Mouse (Mus musculus) erythroblast, adult 5-6 weeks (primary cell): Measurements from ENCODE around the gene Rsph4a. TPM values are rescaled to one million over a fixed set of nuclear protein-coding genes. Genes with fewer than 3 reads are reported as not detected.
A peak's percentile ranks its signal among the peaks of the same experiment; 100 is the strongest.
"Not testable (repeated sequence)": the region's sequence is repeated elsewhere in the genome, so short reads cannot be mapped to it uniquely, and the experiment has no call there.

Source experiments
- ATAC-seq: replicated peaks from 2 replicates; pipeline ENCODE4 v1.8.0; 2016; ENCODE audit warnings: moderate number of reproducible peaks, mild to moderate bottlenecking, moderate TSS enrichment, inconsistent platforms; ENCODE audit not compliant: poor library complexity, low FRiP score, severe bottlenecking
- total RNA-seq, 2 experiments: library from RNA; stranded (forward) in 1 of 2; stranded (reverse) in 1 of 2; fragments of 150-400 nt in 1 of 2; fragments of 200-764, 138-1000 nt in 1 of 2; gene quantifications; 2 replicates each; pipeline versions ENCODE4 v1.2.3 to v1.2.4; 2015 to 2017; ENCODE audit warnings: low replicate concordance in 2 of 2

Gene Rsph4a
- not detected in 2 replicates for total RNA-seq (2015; ENCODE audit: low replicate concordance)
- not detected in 2 replicates for total RNA-seq (2017; ENCODE audit: low replicate concordance)

GRCm38 (mm10) chr10:33904530-33905481, at the start of gene Rsph4a:
Gene Rsph4a, plus strand, starts transcription at chr10:33905111.
- ATAC-seq: no peak

GRCm38 (mm10) chr10:33857421-33857820, 47.5 kb upstream of the Rsph4a start, which contains the start of gene Sult3a1:
Gene Sult3a1, plus strand, starts transcription at chr10:33857721.
- no peak for ATAC-seq

GRCm38 (mm10) chr10:33865994-33866393, 38.9 kb upstream of the Rsph4a start:
- ATAC-seq: no peak

DNA sequence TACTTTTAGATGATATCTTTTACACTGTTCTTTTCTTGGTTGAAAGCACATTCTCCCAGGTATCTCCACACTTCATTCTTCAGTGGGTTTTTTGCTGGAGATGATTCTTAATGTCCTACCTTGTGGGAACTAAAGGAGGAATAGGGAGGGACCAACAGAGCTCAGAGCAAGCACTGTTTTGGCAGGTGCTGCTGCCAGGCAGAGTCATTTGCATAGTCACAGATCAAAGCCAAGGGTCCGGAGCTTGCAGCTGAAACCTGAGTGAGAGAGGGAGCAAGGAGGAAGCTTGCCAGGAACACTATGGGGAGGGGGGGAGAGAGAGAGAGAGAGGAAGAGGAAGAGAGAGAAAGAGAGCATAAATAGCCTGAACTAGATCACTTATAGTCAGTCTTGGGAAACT, 34.5 kb upstream of the Rsph4a start:
- ATAC-seq: no peak

- no peak for ATAC-seq
These were observed 32.1 kb upstream of the Rsph4a start for GRCm38 (mm10) chr10:33872672-33873398.

DNA sequence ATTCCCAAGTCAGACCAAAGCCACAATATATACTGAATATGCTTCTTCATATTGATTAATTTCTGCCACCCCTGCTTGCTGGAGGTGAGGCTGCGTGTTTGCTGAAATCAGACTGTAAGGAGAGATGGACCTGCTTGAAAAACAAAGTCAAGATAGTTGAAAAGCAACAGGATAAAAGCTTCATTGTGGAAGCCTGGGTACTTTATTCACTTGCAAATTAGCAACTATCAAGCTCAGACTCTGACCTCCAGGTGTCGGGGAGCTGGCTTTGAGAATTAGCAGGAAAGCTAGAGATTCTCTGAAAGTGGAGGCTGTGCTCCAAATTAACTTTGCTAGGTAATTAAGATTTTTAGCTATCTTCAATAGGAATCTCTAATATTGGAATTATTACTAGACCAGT, 22.5 kb upstream of the Rsph4a start:
- not testable (repeated sequence) for ATAC-seq

GRCm38 (mm10) chr10:33901520-33901919, 3.4 kb upstream of the Rsph4a start:
- ATAC-seq: not testable (repeated sequence)

DNA sequence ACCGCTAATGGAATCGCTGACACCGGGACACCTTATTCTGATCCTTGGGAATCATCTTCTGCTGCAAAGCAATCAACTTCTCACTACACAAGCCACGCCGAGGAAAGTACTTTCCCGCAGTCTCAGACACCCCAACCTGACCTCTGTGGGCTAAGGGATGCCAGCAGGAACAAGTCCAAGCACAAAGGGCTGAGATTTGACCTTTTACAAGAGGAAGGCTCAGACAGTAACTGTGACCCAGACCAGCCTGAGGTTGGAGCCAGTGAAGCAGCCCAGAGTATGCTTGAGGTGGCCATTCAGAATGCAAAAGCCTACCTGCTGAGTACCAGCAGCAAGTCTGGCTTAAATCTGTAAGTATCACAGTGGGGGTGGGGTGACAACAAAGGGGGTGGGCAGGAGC, 578 bp downstream of the Rsph4a start:
- ATAC-seq: no peak

DNA sequence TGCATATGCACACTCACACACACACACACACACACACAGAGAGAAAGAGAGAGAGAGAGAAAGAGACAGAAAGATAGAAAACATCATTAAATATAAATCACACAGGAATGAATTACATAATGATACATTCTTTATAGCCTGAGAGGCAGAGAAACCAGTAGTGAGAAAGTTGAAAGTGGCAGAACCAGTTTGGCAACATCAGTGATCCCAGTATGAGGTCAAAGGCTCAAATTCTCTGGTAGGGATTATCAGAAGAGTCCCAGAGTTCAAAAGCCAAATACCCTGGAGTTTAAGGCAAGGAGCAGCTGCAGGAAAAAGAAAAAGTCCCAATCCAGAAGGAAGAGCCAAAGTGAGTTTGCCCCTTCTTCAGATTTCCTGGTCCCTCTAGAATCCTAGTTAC, 35.8 kb downstream of the Rsph4a start:
- no peak for ATAC-seq

- no peak for ATAC-seq
These were observed 40.5 kb downstream of the Rsph4a start for GRCm38 (mm10) chr10:33945390-33945789.

DNA sequence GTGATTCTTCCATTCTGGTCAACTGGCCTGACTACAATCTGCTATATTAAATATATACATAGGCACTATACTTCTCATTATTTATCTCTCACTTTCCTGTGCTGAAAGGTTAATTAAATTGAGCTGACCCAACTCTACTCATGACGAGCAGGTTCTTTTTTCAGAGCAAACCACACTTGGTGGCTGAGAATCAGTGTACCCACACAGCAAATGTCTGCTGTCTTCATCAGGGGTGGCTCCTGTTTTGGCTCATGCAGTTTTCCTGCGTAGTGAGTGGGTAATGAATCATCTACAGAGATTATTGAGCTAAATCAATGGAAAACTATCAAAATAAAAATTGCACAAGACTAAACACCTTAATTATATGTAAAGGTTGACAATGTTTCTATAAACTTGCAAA, 41.4 kb downstream of the Rsph4a start:
- ATAC-seq: no peak

DNA sequence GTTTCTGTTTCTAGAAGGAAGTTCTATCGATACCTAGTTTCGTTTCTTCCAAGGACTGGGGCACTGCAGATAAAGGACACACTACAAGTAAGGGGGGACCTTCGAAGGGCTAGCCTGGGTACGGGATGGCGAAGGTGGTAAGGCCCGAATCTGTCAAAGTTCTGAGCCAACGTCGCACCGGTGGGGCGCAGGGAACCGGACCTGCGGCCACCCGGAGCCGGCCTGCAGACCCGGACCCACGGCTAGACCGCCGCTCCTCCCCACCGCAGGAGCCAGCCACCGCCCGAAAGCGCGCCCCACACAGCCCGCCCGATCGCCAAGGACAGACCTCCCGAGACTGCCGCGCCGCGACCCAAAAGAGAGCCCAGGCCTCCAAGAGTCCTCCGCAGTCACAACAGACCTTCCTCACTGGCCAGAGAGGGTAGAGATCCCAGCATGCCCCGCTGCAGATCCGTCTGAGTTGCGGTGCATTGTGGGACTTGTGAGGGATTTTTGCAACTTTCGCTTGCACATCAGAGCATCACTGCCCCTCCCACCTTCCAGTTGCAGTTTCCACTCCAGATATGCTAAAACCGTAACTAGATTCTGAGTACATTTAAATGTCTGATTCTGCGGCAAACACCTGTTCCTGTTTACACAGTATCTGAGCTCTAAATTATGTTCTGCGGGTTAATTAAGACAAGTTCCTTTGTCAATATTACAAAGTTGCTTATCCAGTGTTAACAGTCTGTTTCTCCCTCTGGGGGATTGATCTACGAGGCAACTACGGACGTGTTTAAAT, 46.1 kb downstream of the Rsph4a start, which contains the start of gene Zup1:
TSS of gene Zup1 (minus strand) at position 467 of the 781 bp plus-strand sequence.
- ATAC-seq: peak; percentile 98

DNA sequence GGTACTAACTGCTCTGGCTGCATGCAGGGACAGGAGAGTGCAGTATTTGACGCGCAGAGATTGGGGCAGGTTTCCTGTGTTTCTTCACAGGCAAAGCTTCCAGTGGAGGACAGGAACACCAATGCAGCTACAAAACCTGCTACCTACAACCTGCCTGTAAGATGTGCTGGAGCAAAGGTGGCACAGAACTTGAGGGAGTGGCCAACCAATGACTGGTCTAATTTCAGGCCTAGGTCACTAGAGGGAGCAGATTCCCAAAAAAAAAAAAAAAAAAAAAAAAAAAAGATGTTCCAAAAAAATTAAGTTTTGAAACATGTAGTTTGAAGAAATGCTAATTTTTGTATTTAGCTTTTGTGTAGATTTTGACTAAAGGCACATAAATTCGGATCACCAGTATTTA, 47.6 kb downstream of the Rsph4a start:
- ATAC-seq: no peak

Other genes with a start within 250 kb of the Rsph4a start
- not detected in 2 replicates for gene Sult3a2, start 118.4 kb upstream of the Rsph4a start, total RNA-seq (2015; ENCODE audit: low replicate concordance)
- gene Sult3a2, start 118.4 kb upstream of the Rsph4a start, total RNA-seq (2017; ENCODE audit: low replicate concordance): not detected in 2 replicates
- not detected in 2 replicates for gene Sult3a1, start 47.4 kb upstream of the Rsph4a start, total RNA-seq (2015; ENCODE audit: low replicate concordance)
- gene Sult3a1, start 47.4 kb upstream of the Rsph4a start, total RNA-seq (2017; ENCODE audit: low replicate concordance): not detected in 2 replicates
- 38.9 and 73.4 TPM in 2 replicates for gene Zup1, start 46.2 kb downstream of the Rsph4a start, total RNA-seq (2015; ENCODE audit: low replicate concordance)
- 43.5 and 53.0 TPM in 2 replicates for gene Zup1, start 46.2 kb downstream of the Rsph4a start, total RNA-seq (2017; ENCODE audit: low replicate concordance)
- gene Rwdd1, start 114.5 kb downstream of the Rsph4a start, total RNA-seq (2015; ENCODE audit: low replicate concordance): 20.6 and 39.1 TPM in 2 replicates
- gene Rwdd1, start 114.5 kb downstream of the Rsph4a start, total RNA-seq (2017; ENCODE audit: low replicate concordance): 5.3 and 51.0 TPM in 2 replicates
- not detected in 2 replicates for gene Trappc3l, start 132.5 kb downstream of the Rsph4a start, total RNA-seq (2015; ENCODE audit: low replicate concordance)
- gene Trappc3l, start 132.5 kb downstream of the Rsph4a start, total RNA-seq (2017; ENCODE audit: low replicate concordance): not detected in 2 replicates
- not detected in 2 replicates for gene Calhm4, start 139.2 kb downstream of the Rsph4a start, total RNA-seq (2015; ENCODE audit: low replicate concordance)
- gene Calhm4, start 139.2 kb downstream of the Rsph4a start, total RNA-seq (2017; ENCODE audit: low replicate concordance): not detected in 2 replicates
- gene Calhm5, start 191.4 kb downstream of the Rsph4a start, total RNA-seq (2015; ENCODE audit: low replicate concordance): 0.38 TPM in 1 of 2 replicates, not detected in the other
- not detected in 2 replicates for gene Calhm5, start 191.4 kb downstream of the Rsph4a start, total RNA-seq (2017; ENCODE audit: low replicate concordance)
- gene Calhm6, start 222.9 kb downstream of the Rsph4a start, total RNA-seq (2015; ENCODE audit: low replicate concordance): not detected in 2 replicates
- 0.84 and 0.85 TPM in 2 replicates for gene Calhm6, start 222.9 kb downstream of the Rsph4a start, total RNA-seq (2017; ENCODE audit: low replicate concordance)